Mouse (Mus musculus) cerebellum, adult 9-10 months (tissue): ENCODE results near the gene Cfap57.
"Not testable (repeated sequence)": the region's sequence is repeated elsewhere in the genome, so short reads cannot be mapped to it uniquely, and the experiment has no call there.

Experiments
- DNase-seq: peaks from one replicate; pipeline ENCODE4 v3.0.0; 2022

Gene Cfap57

DNA sequence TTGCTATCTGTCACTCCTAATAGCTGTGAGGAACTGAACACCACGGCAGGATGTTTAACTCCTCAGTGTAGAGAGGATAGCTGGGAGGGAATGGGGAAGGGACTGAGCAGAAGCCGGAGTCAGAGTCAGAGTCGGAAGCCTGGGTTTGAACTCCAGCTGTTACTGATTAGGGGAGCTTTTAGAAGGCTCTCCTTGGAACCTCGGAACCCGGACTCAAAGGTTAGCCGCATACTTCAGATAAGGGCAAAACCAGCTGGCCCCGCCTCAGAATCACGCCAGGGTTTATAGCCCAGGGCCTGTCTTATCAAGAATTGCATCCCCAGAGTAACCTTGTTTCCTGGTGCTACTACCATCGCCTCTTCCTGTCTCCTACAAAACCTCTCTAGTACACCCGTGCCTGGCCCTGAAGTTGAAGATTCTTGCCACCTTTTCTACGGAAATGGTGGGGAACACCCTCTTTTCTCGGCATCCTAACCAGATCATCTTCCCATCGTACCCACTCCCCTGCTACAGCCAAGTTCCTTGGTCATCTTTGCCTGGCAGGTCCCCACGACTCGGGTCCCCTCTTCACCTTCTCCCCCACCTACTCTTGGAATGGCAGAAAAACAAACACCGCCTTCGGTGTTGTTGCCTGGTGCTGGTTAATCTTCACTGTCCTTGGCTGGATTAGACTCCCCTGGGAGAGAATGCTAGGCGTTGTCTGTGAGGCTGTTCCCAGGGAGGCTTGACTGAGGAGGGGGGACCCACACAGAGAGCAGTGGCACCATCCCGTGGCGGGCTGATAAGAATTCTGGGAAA is 103.7 kb downstream of the Cfap57 start:
- DNase-seq, result no peak

DNA sequence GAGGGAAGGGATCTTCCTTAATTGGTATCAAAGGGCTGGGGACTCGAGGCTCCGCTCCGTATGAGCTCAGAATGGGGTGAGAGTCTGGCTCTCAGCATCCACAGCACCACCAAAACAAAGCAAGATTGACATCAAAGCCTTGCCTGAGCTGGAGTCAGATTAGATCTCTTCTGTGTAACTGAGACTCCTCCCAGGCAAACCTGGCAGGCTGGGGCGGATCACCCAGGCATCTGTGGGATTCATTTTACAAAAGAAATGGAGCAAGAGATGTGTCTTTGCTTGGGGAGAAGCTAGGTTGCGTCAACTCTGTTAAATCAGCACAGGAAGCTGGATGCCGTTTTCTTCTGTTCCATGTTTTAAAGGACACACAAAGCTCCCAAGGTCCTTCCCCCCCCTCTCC is 111.5 kb downstream of the Cfap57 start:
- no peak for DNase-seq

DNA sequence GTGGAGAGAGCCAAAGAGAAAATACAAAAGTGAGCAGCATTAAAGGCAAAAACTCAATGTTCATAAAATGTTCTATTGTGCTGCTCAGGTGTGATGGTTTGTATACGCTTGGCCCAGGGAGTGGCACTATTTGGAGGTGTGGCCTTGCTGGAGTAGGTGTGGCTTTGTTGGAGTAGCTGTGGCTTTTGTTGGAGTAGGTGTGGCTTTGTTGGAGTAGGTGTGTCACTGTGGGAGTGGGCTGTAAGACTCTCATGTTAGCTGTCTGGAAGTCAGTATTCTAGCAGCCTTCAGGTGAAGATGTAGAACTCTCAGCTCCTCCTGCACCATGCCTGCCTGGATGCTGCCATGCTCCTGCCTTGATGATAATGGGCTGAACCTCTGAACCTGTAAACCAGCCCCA is 113.4 kb downstream of the Cfap57 start:
- DNase-seq, result not testable (repeated sequence)

DNA sequence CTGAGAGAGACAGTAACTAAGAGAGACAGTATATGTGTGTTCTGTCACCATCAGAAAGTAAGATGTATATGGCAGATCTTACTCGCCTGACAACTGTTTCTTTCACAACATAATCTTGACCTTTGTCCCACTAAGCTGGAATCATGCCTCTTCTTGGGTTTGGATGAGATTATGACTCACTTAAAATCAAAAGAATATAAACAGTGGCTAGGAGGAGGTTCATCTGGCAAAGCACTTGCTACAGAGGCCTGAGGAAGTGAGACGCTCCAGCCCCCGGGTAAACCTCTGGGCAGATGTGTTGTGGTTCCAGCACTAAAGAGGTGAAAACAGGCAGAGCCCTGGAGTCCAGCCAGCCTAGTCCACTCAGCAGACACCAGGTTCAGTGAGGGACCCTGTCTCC is 115.0 kb downstream of the Cfap57 start:
- no peak for DNase-seq
